Mouse (Mus musculus) thymus, adult 18-20 months (tissue): Measurements from ENCODE around the gene Ippk.

Experiments used
- DNase-seq, 2 experiments: peaks; one replicate each; pipeline ENCODE4 v3.0.0; 2022; ENCODE audit warnings: mixed read lengths in 2 of 2

The Ippk gene

GRCm38 (mm10) chr13:49485388-49485787 is 64.3 kb downstream of the Ippk start:
- DNase-seq: no peak

GRCm38 (mm10) chr13:49492376-49493368 is 71.6 kb downstream of the Ippk start, which contains the start of gene Tes3-ps:
Tes3-ps (plus strand) TSS chr13:49493318.
- DNase-seq: no peak

- DNase-seq: no peak
These were observed 83.5 kb downstream of the Ippk start, which contains the start of gene Ecm2 for GRCm38 (mm10) chr13:49504510-49504909. Ecm2 (plus strand) TSS chr13:49504810.

DNA sequence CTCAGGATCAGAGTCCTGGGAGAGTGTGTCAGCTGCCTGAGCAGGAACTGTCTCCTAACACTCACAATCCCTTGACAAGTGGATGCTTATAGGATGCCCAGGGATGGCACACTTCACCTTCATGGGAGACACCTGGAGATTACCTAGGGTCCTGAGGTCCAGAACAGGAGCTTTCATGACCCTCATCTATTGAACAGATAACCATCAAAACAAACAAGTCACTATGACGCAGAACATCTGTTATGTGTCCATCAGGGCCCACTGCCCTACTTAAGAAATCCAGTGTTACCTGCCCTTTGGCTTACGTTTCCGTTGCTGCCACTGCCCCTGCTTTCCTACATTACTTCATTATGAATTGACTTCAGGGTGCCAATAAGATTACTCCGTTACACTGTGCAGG is 84.7 kb downstream of the Ippk start:
- DNase-seq: no peak

DNA sequence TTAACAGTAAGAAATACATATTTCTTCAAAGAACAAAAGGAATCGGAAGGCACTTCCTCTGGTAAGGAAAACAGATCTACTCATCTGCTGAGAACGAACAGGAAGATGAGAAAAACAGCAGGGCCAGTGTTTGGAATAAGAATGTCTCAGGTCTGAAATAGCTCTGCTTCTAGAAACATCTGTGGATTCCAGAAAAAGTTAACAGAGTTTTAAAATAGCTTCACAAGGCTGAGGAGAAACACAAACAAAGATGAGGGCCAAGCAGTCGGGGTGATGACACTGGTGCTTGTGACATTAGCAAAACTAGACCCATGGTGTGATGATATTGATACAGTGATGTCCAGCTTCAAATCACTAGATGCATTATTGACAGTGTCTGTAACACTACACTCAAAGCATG is 86.1 kb downstream of the Ippk start:
- DNase-seq: no peak
